Mouse (Mus musculus) fibroblast of lung, adult 2 months (primary cell): ENCODE results near the gene Rpl26.

Experiments
- DNase-seq: peaks from one replicate; pipeline ENCODE4 v3.0.0-alpha.2; 2011; ENCODE audit warnings: low read depth

The Rpl26 gene

DNA sequence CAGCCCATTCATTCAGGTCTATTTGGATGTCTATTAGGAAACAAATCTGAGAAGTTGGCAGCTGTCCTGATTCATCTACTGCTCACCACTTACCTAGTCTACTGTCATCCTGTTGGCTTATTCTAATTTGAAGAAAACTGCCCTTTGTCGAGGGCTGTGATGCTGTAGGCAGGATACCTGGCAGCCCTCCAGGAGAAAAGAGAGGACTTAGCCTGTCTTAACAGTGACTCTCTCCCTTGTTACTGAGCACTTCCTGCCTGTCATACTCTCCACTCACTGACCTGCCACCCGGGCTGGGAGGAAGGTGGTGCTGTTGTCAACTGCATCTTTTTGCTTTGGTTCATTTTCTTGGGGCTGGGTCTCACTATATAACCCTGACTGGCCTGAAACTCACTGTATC lies 10.8 kb upstream of the Rpl26 start:
- no peak for DNase-seq

DNA sequence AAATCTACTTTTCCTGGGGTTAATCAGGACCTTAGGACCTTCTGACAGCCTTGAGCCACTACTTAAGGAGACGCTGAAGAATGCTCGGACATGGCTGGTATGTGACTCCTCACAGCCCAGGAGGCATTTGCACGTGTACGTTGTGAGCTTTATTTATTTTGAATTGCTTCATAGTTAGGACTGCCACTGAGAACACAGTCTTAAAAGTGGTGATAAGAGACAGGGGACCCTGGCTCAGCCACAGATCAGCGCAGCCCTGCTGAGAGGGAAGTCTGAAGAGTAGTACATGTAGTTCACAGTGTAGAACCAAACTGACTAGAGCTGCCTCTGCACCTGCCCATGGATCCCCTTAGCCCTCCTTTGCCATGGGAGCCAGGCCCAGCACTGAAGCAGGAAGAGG lies 9.6 kb upstream of the Rpl26 start:
- no peak for DNase-seq

DNA sequence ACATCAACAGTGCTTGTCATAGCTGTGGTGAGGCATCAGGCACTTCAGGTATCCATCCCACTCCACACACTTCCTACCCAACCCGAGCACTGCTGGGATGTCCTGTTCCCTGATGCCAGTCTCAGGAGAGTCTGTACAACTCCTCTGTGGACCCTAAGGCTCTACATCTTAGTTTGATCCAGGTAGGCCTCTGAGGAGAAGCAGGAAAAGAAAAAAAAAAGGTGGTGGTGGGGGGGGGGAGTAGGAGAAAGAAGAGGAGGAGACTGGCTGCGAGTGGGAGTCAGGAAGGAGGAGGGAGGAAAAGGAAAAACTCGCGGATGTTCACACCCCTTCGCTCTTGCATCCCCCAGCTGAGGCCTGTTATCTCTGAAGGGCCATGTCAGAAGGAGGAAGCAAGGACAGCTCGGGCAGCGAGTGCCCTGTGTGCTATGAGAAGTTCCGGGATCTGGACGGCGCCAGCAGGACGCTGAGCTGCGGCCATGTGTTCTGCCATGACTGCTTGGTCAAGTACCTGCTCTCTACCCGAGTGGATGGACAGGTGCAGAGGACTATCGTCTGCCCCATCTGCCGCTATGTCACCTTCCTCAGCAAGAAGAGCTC lies 9.1 kb upstream of the Rpl26 start:
- no peak for DNase-seq

DNA sequence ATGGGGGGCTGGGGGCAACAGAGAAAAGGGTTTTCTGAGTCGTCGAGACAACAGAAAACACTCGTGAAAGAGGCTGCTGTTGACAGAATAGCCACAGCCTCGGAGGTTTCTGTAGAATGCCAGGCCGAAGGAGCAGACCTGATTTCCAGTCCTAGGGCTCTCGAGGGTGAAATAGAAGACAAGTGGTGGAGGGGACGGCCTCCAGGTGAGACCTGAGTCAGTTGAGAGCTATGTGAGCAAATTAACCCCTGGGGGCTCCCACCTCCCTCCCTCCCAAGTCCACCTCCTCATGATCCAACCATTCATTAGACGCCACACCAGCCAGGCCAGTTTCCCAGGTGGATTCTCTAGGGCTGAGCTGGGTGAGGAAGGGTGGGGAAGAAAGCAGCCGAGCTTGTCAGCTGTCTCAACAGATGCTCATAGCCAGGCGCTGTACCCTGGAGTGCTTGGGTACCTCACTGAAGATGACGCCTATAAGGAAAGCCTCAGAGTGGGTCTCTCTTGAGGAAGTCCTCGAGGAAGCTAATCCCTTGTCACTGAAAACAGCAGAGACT lies 7.4 kb upstream of the Rpl26 start:
- no peak for DNase-seq

DNA sequence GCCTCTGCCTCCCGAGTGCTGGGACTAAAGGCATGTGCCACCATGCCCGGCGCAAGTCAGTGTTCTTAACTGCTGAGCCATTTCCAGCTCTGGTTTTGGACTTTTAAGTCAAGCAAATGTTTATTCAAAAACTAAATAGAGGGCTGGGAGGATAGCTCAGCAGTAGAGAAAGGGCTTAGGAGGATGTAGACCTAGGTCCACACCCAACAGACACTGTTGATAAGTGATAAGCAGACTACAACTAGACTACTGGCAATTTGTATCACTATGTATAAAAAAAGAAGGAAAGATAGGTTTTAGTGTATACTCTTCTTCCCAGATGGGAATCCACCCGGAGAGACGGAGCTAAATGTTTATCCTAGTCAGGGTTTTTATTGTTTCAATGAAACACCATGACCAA lies 5.1 kb upstream of the Rpl26 start:
- no peak for DNase-seq

DNA sequence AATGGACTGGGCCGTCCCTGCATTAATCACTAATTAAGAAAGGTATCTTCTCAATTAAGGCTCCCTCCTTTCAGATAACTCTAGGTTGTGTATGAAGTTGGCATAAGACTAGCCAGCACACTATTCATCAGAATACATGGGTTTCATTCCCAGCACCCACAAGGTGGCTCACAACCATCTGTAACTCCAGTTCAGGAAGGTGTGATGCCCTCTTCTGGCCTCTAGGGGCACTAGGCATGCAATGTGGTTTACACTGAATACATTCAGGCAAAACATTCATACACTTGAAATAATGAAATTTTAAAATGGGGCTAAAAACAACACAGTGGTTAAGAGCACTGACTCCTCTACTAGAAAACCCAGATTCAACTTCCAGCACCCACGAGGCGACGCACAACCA lies 4.3 kb upstream of the Rpl26 start:
- DNase-seq = no peak

DNA sequence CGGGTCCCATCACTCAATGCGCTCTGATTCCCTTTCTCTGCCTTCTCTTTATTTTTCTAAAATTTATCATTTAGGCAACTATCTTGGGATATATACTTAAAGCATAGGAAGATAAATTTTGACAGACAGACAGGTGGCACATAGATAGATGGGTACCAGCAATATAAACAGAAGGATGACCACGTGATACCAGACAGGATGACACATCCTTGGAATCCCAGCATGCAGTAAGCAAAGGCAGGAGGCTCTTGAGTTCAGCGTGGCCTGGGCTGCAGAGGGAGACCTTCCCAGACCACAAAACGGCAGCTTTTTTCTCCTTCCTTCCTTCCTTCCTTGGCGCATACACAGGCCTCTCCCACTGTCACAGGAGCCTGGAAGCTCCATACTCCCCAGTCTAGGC lies 3.5 kb upstream of the Rpl26 start:
- DNase-seq = no peak

DNA sequence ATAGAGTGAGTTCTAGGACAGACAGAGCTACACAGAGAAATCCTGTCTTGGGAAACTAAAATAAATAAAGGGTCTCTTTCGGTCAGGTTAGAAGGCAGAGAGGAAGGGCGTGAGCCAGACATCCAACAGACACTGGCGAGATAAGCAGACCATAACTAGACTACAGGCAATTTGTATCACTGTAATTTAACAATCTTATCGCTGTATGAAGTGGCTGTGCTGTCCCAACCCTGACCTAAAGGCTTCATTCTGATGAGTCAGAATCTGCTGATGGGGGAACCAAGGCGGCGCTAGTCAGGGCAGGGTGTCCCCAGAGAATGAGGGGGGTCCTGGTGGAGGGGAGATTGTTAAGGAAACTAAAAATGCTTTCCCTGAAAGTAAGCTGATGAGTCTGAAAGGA lies 2.6 kb upstream of the Rpl26 start:
- no peak for DNase-seq

DNA sequence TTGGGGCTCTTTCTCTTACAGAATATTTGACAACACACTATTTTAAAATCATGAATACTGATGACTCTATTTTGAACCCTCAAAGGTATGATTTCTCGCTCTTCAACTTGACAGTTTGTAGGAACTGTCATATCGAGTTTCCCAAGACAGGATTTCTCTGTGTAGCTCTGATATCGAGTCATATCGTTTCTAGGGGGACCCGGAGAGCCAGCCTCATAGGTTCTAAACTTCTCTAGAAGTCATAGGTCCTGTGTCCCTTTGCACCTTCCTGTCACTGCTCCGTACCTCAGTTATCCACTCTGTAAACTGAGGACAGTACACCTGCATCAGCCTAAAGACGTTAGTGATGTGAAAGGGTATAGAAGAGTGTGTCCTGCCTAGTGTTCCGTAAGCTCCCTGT lies 1.6 kb upstream of the Rpl26 start:
- no peak for DNase-seq

DNA sequence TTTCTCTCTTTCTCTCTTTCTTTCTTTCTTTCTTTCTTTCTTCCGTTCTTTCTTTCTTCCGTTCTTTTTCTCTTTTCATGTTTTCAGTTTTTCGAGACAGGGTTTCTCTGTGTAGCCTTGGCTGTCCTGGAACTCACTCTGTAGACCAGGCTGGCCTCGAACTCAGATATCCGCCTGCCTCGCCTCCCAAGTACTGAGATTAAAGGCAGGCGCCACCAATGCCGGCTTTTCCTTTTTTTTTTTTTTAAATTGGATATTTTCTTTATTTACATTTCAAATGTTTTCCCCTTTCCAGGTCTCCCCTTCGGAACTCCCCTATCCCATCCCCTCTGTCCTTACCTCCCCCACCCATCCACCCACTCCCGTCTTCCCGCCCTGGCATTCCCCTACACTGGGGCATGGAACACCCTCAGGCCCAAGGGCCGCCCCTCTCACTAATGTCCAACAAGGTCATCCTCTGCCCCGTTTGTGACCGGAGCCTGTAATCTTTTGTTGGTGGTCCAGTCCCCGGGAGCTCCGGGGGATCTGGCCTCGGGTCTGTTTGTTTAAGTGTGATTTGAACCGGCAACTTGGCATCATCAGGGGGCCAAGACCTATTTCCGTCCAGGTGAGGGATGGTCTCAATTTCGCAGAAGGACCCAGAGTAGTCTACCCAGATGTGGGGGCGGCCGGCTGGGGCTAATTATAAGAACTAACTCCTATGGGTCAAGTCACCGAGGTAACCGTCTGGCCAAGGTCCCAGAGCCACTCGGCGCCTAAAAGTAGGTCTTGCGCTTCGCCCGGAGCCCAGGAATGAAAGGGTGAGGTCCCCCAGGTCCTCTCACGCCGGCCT lies 648 bp upstream of the Rpl26 start:
- DNase-seq = no peak

DNA sequence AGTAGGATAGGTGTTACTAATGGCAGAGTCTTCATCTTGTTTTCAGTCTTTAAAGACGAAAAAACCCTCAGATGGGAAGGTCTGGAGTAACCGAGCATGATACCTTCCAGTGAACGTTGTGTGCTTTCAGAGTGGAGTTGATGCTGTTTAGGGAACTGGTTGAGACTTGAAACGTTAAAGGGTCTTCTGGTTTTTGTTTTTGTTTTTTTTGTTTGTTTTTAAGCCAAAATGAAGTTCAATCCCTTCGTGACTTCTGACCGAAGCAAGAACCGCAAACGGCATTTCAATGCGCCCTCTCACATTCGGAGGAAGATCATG lies 623 bp downstream of the Rpl26 start:
- no peak for DNase-seq

DNA sequence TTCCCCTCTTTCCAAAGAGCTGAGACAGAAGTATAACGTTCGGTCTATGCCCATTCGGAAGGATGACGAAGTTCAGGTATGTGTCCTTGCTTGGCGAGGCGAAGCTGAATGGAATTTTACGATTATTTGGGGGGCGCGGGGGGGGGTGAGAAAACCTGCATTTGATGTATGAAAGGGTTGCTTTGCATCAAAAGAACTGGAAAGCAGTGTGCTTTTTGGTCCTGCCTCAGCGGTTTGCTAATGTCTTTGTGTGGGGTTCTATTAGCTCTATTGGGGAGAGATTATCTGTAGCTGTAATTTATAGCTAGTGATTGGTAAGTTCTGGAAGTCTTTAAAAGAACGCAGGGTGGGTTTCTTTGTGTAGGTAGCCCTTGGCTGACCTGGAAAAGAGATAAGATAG lies 984 bp downstream of the Rpl26 start:
- no peak for DNase-seq

DNA sequence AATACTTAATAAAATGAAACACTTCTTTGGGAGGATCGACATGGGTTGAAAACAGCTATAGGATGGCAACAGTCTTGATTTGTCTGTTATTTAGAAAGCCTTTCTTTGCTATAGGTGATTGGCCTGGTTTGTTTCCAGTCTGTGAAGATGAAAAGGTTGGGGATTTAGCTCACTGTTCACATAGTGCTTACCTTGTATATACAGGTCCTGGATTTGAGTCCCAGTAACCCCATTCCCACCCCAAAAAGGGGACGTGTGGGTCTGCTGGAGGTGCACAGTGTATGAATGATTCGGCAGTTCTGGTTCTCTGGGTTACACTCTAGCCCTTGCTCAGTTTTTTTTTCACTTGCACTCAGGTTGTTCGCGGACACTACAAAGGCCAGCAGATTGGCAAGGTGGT lies 1.4 kb downstream of the Rpl26 start:
- DNase-seq = no peak

DNA sequence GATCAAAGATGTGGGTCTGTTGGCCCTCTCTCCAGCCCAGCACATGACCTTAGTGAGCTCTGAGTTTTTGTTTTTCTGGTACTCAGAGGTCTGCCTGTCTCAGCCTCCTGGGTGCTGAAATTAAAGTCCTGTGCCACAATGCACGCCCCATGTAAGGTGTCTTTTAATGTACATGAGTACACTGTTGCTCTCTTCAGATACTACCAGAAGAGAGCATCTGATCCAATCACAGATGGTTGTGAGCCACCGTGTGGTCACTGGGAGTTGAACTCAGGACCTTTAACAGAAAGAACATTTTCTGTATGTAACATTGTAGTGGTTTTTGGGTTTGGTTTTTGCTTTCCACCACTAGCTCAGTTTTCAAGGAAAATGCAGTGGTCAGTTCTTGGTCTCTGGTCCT lies 2.4 kb downstream of the Rpl26 start:
- DNase-seq = no peak

DNA sequence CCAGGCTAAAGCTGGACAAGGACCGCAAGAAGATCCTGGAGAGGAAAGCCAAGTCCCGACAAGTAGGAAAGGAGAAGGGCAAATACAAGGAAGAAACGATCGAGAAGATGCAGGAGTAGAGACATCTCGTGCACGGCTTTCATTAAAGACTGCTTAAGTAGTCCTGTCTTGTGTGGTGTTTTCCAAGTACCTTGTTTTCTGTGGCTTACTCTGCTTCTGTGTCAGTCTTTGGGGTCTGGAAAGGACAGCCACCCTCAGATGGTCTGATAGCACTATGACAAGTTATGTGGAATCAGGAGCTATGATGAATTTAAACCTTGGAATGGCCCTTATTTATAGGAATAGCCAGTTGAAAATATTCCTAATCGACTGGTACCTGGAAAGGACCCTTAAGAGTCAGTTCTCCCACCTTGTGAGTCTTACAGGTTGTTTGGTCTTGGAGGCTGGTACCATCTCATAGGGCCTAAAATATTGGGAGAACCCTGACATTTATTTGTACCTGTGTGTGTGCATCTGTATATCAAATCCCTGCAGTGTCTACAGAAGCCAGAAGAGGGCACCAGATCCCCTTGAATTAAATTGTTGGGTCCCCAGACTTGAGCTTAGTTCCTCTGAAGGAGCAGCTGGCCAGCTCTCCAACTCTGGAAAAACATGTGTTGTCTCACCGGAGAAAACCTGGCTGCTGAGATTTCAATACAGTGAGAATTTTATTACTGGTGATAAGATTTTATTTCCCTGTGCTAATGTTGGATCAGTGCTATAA lies 3.2 kb downstream of the Rpl26 start:
- DNase-seq = peak; percentile 55

DNA sequence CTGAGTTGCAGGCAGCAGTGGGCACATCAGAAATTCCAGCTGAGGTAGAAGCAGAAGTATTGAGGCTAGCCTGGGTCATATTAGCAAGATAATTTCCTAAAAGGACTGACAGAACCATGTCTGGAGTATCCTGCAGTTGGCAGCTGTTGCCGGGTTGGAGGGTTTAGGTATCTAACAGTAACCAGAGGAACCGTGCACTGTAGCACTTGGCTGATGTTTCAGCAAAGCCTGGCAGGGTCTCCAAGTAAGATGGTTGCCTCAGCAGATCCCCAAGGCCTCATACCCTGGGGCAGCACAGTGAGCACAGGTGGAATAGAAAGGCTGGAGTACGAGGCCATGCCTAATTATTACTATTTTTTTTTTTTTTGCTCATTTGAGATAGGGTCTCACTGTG lies 3.8 kb downstream of the Rpl26 start:
- DNase-seq = no peak

DNA sequence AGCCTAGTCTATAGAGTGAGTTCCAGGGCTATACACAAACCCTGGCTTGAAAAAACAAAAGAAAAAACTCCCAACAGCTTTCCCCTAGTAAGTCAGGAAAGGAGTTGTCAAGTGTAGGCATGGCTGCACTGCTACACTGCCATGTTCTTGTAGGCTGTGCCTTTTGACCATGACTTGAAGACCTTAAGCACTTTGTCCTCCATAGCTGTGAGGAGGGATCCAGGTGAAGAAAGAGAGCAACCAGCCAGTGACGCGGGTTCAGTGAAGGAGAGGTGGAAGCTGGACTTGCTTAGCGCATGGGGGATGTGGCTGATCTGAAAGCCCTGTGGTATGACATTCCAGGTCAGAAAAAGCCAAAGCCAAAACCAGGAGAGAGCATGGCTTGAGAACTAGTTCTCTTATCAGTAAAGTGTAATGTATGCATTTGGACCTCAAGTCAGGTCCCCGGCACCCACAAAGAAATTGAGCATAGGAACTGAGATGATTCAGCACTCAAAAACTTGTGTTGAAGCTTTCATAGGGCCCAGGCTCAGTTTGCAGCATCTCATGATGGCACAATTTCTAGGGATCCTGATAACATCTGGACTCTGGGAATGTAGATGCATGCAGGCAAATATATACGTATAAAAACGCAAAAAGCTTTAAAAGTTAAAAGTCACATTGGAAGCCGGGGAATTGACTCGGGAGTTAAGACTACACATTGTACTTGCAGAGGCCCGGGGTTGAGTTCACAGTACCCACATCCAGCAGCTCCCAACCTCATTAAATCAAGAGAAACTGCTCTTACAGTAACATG lies 4.5 kb downstream of the Rpl26 start:
- DNase-seq = no peak

DNA sequence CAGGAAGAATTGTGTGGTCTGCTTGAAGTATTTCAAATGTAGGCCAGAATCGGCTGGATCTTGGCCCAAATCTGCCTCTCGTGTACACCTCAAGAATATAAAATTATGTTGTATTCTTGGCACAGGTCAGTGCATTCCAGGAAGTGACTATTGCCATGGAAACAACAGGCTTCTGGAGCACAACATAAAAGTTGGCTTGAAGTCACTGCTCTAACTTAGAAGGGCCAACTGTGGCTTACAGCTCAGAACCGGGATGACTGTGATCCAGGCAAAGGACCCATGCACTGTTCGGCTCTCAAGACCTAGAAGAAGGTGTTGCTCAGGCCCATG lies 5.0 kb downstream of the Rpl26 start:
- peak; percentile 36 for DNase-seq

DNA sequence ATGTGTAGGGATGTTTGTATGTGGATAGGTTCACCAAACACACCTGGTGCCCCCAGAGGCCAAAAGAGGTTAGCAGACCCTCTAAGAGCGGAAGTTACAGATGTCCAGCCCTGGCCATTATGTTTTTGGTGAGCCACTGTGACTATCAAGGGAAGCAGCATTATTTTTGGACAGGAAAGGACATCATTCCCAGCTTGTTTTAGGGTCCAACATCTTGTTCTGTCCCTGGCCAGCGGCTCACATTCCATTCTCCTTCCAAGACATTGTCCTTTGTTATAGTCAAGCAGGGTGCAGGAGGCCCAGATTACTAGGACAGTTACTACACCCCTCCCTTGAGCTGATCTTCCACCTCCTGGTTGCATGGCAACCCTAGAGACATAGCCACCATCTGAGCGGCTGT lies 5.9 kb downstream of the Rpl26 start:
- DNase-seq = no peak

DNA sequence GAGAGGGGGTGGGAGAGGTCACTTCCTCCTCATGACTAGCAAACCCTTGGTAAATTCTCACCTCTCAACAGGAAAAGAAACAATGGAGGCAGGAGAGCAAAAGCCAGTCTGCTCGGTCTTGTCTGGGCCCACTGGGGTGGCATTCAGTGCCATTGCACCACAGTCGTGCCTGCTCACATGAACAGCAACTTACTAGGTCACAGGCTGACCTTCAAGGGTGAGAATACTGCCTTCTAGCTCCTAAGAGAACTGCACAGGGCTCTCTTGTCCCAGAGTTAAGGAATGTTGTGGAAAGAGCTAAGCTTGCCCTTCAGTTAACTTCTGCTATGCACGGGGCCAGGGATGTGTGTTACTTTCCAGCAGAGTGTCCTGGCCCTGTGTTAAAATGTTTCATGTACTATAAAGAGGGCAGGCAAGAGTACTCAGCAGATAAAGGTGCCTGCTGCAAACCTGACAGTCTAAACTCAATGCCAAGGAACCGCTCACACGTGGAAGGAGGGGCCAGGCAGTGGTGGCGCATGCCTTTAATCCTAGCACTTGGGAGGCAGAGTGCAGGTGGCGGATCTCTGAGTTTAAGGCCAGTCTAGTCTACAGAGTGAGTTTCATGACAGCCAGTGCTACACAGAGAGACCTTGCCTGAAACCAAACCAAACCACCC lies 7.6 kb downstream of the Rpl26 start:
- DNase-seq = no peak

DNA sequence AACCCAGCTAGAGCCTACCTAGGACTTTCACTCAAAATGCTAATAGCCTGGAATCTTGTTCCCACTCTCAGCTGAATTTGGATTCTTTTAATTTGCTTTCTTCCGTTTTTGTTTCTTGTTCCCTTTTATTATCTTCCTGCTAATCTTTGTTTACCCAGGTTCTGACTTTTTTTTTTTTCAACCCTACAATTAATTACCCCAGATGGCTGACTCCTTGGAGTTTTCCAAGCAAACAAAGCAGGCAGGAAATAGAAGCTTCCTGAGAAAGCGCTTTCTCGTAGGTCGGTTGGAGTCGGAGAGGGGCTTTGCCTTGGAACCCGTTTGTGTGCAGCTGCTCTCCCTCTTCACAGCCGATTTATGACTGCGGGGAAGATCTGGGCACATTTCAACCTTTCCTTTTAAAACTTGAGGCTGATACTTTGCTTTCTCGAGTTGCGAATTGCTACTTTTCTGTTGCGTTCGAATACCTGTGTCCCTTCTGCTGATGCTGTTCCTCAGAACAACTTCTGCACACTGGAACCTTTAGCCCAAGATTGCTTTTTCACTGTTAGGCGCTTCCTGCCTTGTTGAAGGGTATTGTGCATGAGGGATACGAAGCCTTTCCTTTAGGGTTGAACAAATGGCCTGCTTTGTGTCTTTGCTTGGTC lies 10.3 kb downstream of the Rpl26 start:
- no peak for DNase-seq
